Mouse (Mus musculus) liver, adult 2 months (tissue): ENCODE measurements around the gene Hist1h2bk.
"Not testable (repeated sequence)": the region's sequence is repeated elsewhere in the genome, so short reads cannot be mapped to it uniquely, and the experiment has no call there.

Experiments used
- CTCF ChIP-seq: fragments of 200-500 bp; IDR thresholded peaks from 2 replicates; pipeline ENCODE4 v1.5.1; 2011; ENCODE audit warnings: low read depth, low read length, control low read depth
- POLR2A ChIP-seq: fragments of 200-500 bp; IDR thresholded peaks from 2 replicates; pipeline ENCODE4 v1.6.1; 2011; ENCODE audit warnings: low read length, control low read depth; ENCODE audit not compliant: insufficient read depth; ENCODE audit errors: extremely low read depth

- not testable (repeated sequence) for TF ChIP-seq POLR2A, CTCF
Observed at GRCm38 (mm10) chr13:22084140-22084539, 48.5 kb downstream of the Hist1h2bk start, which contains the start of gene Vmn1r188.
